Mouse (Mus musculus): ENCODE data around the gene Gm20661. TPM values are rescaled to one million over a fixed set of nuclear protein-coding genes. Genes with fewer than 3 reads are reported as not detected.

Gene Gm20661
- polyA plus RNA-seq, 1 experiment from 2014 or later: 0.49 TPM

GRCm38 (mm10) chr9:107984754-107985055, 1.8 kb downstream of the Gm20661 start:
- no peak for ATAC-seq (ENCODE audit: low FRiP score, low TSS enrichment)
- Histone ChIP-seq H3K4me3 (replicated peaks; ENCODE audit: low read depth, low read length) (peak overlapping the region; percentile 54), H3K9ac (replicated peaks; ENCODE audit: low read length) (0 out of 2 replicates have a peak overlapping the region, but pooled peaks have one; percentile 62), H3K27ac (replicated peaks; ENCODE audit: low read depth, low read length) (no peak overlapping the region), H3K4me2 (ENCODE audit: low read length) (peak overlapping the region; percentile 75), H3K36me3 (ENCODE audit: control insufficient read depth, insufficient read depth, low read length) (no peaks in the 10 kb centered on the region), H3K27me3 (ENCODE audit: control insufficient read depth, insufficient read depth, low read length) (peaks cover 13% of the 10 kb centered on the region; the same call in 1 of the 2 replicates), H3K4me1 (ENCODE audit: control insufficient read depth, insufficient read depth, low read length) (0 out of 2 replicates have a peak, but pooled peaks cover 8% of the 10 kb centered on the region), H3K9me3 (ENCODE audit: control insufficient read depth, low read length) (no peaks in the 10 kb centered on the region)
- no peak for DNase-seq
- 79% methylated on average over 9 of the region's 9 CpGs for WGBS

- H3K9me3 ChIP-seq (ENCODE audit: control insufficient read depth, low read length): no peaks in the 10 kb centered on the region
- peak within 1 kb of the TSS; percentile 62 for H3K9ac ChIP-seq (replicated peaks; ENCODE audit: low read length)
- H3K27ac ChIP-seq (replicated peaks; ENCODE audit: low read depth, low read length): no peak within 1 kb of the TSS
- 0 out of 2 replicates have a peak, but pooled peaks cover 8% of the 10 kb centered on the region for H3K4me1 ChIP-seq (ENCODE audit: control insufficient read depth, insufficient read depth, low read length)
- ATAC-seq (ENCODE audit: low FRiP score, low TSS enrichment): peak; percentile 84
- peaks cover 13% of the 10 kb centered on the region; the same call in 1 of the 2 replicates for H3K27me3 ChIP-seq (ENCODE audit: control insufficient read depth, insufficient read depth, low read length)
- H3K4me2 ChIP-seq (ENCODE audit: low read length): peak within 1 kb of the TSS; percentile 75
- DNase-seq: peak; percentile 85
- WGBS: under 1% methylated on average over 58 of the region's 58 CpGs
- H3K4me3 ChIP-seq (replicated peaks; ENCODE audit: low read depth, low read length): peak within 1 kb of the TSS; percentile 54
- no peaks in the 10 kb centered on the region for H3K36me3 ChIP-seq (ENCODE audit: control insufficient read depth, insufficient read depth, low read length)
Observed at GRCm38 (mm10) chr9:107985131-107986119, 2.6 kb downstream of the Gm20661 start, which contains the start of gene Inka1. Inka1 (minus strand) TSS chr9:107985879.

DNA sequence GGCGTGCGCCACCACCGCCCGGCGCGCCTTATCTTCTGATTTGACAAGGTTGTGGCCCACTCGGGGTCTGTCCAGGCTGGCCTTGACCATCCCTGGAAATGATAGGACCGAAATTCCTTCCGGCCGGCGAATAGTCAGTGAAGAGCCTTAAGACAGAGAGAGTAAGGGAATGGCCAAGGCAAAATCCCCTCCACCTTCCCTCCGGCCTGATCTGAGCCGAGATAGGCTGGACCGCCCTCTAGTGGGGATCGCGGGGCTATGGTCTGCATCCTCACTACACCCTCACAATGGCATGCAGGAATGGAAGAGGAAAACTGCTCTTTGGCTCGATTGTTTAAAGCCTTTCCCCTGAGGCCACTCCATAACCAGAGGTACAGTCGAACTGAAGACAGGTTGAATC, 3.5 kb downstream of the Gm20661 start:
- DNase-seq (peak; percentile 88), ATAC-seq (ENCODE audit: low FRiP score, low TSS enrichment) (peak; percentile 52; the same call in 1 of the 2 replicates)
- WGBS: 4% methylated on average over 18 of the region's 18 CpGs
- Histone ChIP-seq H3K27me3 (ENCODE audit: control insufficient read depth, insufficient read depth, low read length) (peaks cover 13% of the 10 kb centered on the region; the same call in 1 of the 2 replicates), H3K9me3 (ENCODE audit: control insufficient read depth, low read length) (no peaks in the 10 kb centered on the region), H3K4me2 (ENCODE audit: low read length) (peak overlapping the region; percentile 75), H3K4me1 (ENCODE audit: control insufficient read depth, insufficient read depth, low read length) (0 out of 2 replicates have a peak, but pooled peaks cover 8% of the 10 kb centered on the region), H3K27ac (replicated peaks; ENCODE audit: low read depth, low read length) (no peak overlapping the region), H3K36me3 (ENCODE audit: control insufficient read depth, insufficient read depth, low read length) (no peaks in the 10 kb centered on the region), H3K9ac (replicated peaks; ENCODE audit: low read length) (no peak overlapping the region), H3K4me3 (replicated peaks; ENCODE audit: low read depth, low read length) (no peak overlapping the region)

- WGBS: 85% methylated on average over 3 of the region's 3 CpGs
- no peak for ATAC-seq (ENCODE audit: low FRiP score, low TSS enrichment)
Observed at GRCm38 (mm10) chr9:107987950-107988349, 5.1 kb downstream of the Gm20661 start.

DNA sequence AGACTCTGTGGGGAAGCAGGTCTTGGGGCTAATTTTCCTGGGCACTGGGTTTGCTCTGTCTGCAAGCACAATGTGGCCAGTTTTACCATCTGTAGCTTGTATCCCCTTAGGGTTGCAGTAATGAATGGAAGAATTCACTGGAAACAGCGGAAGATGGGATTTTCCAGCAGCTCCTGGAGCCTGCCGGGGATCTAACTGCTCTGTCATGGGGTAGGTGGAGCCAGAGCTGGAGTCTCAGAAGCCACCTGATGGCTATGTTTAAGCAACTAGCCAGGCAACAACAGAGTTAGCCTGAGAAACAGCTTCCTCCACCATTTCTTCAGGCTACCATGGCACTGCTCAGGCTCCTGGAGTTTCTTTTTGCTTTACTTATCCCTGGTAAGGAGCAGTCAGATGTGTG, 9.3 kb downstream of the Gm20661 start, which contains the start of gene Cdhr4:
Cdhr4 (plus strand) TSS at position 301 of the 400 bp plus-strand sequence.
- H3K9ac ChIP-seq (replicated peaks; ENCODE audit: low read length): no peak within 1 kb of the TSS
- no peak within 1 kb of the TSS for H3K4me2 ChIP-seq (ENCODE audit: low read length)
- ATAC-seq (ENCODE audit: low FRiP score, low TSS enrichment) (no peak), DNase-seq (no peak)
- H3K4me3 ChIP-seq (replicated peaks; ENCODE audit: low read depth, low read length): no peak within 1 kb of the TSS
- no peaks in the 10 kb centered on the region for H3K27me3 ChIP-seq (ENCODE audit: control insufficient read depth, insufficient read depth, low read length)
- no peaks in the 10 kb centered on the region for H3K9me3 ChIP-seq (ENCODE audit: control insufficient read depth, low read length)
- H3K36me3 ChIP-seq (ENCODE audit: control insufficient read depth, insufficient read depth, low read length): no peaks in the 10 kb centered on the region
- 71% methylated on average over 2 of the region's 2 CpGs for WGBS
- H3K4me1 ChIP-seq (ENCODE audit: control insufficient read depth, insufficient read depth, low read length): no peaks in the 10 kb centered on the region
- no peak within 1 kb of the TSS for H3K27ac ChIP-seq (replicated peaks; ENCODE audit: low read depth, low read length)

More at GRCm38 (mm10) chr9:107987950-107988349, 5.1 kb downstream of the Gm20661 start:
- Histone ChIP-seq H3K27me3 (ENCODE audit: control insufficient read depth, insufficient read depth, low read length) (peaks cover 13% of the 10 kb centered on the region; the same call in 1 of the 2 replicates), H3K9me3 (ENCODE audit: control insufficient read depth, low read length) (no peaks in the 10 kb centered on the region), H3K4me2 (ENCODE audit: low read length) (no peak overlapping the region), H3K36me3 (ENCODE audit: control insufficient read depth, insufficient read depth, low read length) (no peaks in the 10 kb centered on the region), H3K9ac (replicated peaks; ENCODE audit: low read length) (no peak overlapping the region), H3K4me3 (replicated peaks; ENCODE audit: low read depth, low read length) (no peak overlapping the region), H3K27ac (replicated peaks; ENCODE audit: low read depth, low read length) (no peak overlapping the region), H3K4me1 (ENCODE audit: control insufficient read depth, insufficient read depth, low read length) (0 out of 2 replicates have a peak, but pooled peaks cover 8% of the 10 kb centered on the region)
- no peak for DNase-seq

- no peaks in the 10 kb centered on the region for H3K4me1 ChIP-seq (ENCODE audit: control insufficient read depth, insufficient read depth, low read length)
- no peaks in the 10 kb centered on the region for H3K9me3 ChIP-seq (ENCODE audit: control insufficient read depth, low read length)
- H3K27me3 ChIP-seq (ENCODE audit: control insufficient read depth, insufficient read depth, low read length): no peaks in the 10 kb centered on the region
- ATAC-seq (ENCODE audit: low FRiP score, low TSS enrichment): no peak
- no peak for DNase-seq
- no peak overlapping the region for H3K4me3 ChIP-seq (replicated peaks; ENCODE audit: low read depth, low read length)
- H3K9ac ChIP-seq (replicated peaks; ENCODE audit: low read length): no peak overlapping the region
- H3K27ac ChIP-seq (replicated peaks; ENCODE audit: low read depth, low read length): no peak overlapping the region
- H3K36me3 ChIP-seq (ENCODE audit: control insufficient read depth, insufficient read depth, low read length): no peaks in the 10 kb centered on the region
- H3K4me2 ChIP-seq (ENCODE audit: low read length): no peak overlapping the region
- 84% methylated on average over 11 of the region's 11 CpGs for WGBS
Observed at GRCm38 (mm10) chr9:107993013-107993412, 10.2 kb downstream of the Gm20661 start.

DNA sequence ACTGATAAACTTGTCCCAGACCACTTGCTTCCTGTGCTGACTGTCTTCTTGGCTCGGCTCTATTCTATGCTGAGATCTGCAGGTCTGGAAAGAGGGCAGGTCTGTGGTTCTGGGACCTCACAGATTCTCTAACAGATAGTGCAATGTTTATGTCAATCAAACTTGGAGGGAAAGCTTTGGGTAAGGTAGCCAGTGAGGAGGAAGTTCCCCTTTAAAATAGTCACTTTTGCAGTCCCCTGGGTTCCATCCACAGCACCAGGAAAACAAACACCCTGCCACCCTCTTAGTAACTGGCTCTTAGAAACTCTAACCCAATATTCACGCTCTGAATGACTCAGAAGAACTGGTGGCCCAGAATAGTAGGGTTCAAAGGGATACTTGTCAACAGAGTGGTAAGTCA, 11.6 kb downstream of the Gm20661 start:
- no peaks in the 10 kb centered on the region for H3K27me3 ChIP-seq (ENCODE audit: control insufficient read depth, insufficient read depth, low read length)
- no peak overlapping the region for H3K4me2 ChIP-seq (ENCODE audit: low read length)
- H3K9ac ChIP-seq (replicated peaks; ENCODE audit: low read length): no peak overlapping the region
- ATAC-seq (ENCODE audit: low FRiP score, low TSS enrichment) (no peak), DNase-seq (no peak)
- no peak overlapping the region for H3K4me3 ChIP-seq (replicated peaks; ENCODE audit: low read depth, low read length)
- H3K36me3 ChIP-seq (ENCODE audit: control insufficient read depth, insufficient read depth, low read length): no peaks in the 10 kb centered on the region
- no peaks in the 10 kb centered on the region for H3K9me3 ChIP-seq (ENCODE audit: control insufficient read depth, low read length)
- no peak overlapping the region for H3K27ac ChIP-seq (replicated peaks; ENCODE audit: low read depth, low read length)
- no peaks in the 10 kb centered on the region for H3K4me1 ChIP-seq (ENCODE audit: control insufficient read depth, insufficient read depth, low read length)
- WGBS: 65% methylated on average over 2 of the region's 2 CpGs

DNA sequence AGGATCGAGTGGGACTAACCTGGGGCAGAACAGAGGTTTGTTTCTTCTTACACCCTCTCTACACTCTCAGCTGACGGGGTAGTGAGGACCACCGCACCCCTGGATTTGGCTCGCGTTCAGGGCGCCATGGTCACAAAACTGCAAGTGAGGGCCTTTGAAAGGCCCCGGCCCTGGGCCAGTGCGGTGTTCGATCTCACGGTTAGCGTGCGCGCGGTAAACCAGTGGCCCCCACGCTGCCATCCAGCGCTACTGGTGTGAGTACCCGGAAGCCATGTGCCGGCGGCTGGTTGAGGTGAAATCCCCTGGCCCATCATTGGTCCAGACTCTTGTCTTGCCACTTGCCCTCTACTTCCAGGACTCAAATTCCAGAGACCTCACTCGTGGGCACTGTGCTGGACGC, 12.7 kb downstream of the Gm20661 start:
- H3K4me3 ChIP-seq (replicated peaks; ENCODE audit: low read depth, low read length): no peak overlapping the region
- H3K27me3 ChIP-seq (ENCODE audit: control insufficient read depth, insufficient read depth, low read length): no peaks in the 10 kb centered on the region
- H3K4me2 ChIP-seq (ENCODE audit: low read length): no peak overlapping the region
- no peaks in the 10 kb centered on the region for H3K4me1 ChIP-seq (ENCODE audit: control insufficient read depth, insufficient read depth, low read length)
- WGBS: 96% methylated on average over 21 of the region's 21 CpGs
- no peak overlapping the region for H3K9ac ChIP-seq (replicated peaks; ENCODE audit: low read length)
- no peak for ATAC-seq (ENCODE audit: low FRiP score, low TSS enrichment)
- no peak for DNase-seq
- H3K36me3 ChIP-seq (ENCODE audit: control insufficient read depth, insufficient read depth, low read length): no peaks in the 10 kb centered on the region
- H3K9me3 ChIP-seq (ENCODE audit: control insufficient read depth, low read length): no peaks in the 10 kb centered on the region
- H3K27ac ChIP-seq (replicated peaks; ENCODE audit: low read depth, low read length): no peak overlapping the region

Data from midbrain, embryonic 14.5 days (tissue).